Mouse (Mus musculus) WW6 (cell line): ENCODE data around the gene Slc26a6.

Source experiments
- DNase-seq: peaks from one replicate; pipeline ENCODE4 v3.0.0-alpha.2; 2013; ENCODE audit warnings: low read depth, low spot score

Slc26a6 gene

DNA sequence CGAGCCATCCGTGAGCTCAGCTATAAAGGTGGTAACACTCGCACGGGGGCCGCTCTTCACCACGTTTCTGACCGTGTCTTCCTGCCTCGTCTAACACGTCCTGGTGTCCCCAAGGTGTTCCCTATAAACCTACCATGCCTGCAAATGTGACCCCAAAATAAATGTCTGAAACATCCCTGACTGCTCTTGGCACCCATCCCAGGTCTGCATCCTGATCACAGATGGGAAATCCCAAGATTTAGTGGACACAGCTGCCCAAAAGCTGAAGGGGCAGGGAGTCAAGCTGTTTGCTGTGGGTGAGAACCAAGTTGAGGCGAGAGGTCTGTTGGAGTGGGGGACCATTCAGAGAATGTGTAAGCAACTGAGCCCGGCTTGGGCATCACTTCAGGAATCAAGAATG lies 102.2 kb downstream of the Slc26a6 start:
- no peak for DNase-seq

DNA sequence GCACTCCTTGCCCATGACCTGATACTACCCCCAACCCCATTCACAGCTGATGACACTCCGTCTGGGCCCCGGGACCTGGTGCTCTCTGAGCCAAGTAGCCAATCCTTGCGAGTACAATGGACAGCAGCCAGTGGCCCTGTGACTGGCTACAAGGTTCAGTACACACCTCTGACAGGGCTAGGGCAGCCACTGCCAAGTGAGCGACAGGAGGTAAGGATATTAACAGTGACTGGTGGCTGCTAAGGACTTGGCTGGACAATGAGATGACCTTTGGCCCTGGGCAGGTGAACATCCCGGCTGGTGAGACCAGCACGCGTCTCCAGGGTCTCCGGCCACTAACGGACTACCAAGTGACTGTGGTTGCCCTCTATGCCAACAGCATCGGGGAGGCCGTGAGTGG lies 102.8 kb downstream of the Slc26a6 start:
- DNase-seq, result no peak
